Mouse (Mus musculus) cerebellum, adult 9-10 months (tissue): Measurements from ENCODE around the gene Gm47283.
"Not testable (repeated sequence)": the region's sequence is repeated elsewhere in the genome, so short reads cannot be mapped to it uniquely, and the experiment has no call there.

ENCODE experiments used
- DNase-seq: peaks from one replicate; pipeline ENCODE4 v3.0.0; 2022

The Gm47283 gene

GRCm38 (mm10) chrY:90784438-90784837 lies at the start of gene Gm47283:
Gene Gm47283, plus strand, starts transcription at chrY:90784738.
- DNase-seq = not testable (repeated sequence)

GRCm38 (mm10) chrY:90735181-90735895 lies 49.2 kb upstream of the Gm47283 start:
- not testable (repeated sequence) for DNase-seq

DNA sequence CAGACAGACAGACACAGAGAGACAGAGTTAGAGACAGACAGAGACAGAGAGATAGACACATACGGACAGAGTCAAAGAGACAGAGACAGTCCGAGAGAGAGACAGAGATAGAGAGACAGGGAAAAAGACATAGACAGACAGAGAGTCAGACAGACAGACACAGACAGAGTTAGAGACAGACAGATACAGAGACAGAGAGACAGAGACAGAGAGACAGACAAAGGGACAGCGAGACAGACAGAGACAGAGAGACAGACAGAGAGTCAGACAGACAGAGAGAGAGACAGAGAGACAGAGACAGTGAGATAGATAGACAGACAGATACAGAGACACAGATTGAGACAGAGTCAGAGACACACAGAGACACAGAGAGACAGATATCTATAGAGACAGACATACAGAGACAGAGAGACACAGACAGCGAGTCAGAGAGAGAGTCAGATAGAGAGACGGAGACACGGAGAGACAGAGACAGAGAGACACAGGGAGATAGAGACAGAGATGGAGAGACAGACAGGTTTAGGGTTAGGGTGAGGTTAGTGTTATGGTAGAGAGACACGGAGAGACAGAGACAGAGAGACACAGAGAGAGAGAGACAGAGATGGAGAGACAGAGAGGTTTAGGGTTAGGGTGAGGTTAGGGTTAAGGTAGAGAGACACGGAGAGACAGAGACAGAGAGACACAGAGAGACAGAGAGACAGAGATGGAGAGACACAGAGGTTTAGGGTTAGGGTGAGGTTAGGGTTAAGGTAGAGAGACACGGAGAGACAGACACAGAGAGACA lies 48.1 kb upstream of the Gm47283 start:
- DNase-seq = not testable (repeated sequence)

DNA sequence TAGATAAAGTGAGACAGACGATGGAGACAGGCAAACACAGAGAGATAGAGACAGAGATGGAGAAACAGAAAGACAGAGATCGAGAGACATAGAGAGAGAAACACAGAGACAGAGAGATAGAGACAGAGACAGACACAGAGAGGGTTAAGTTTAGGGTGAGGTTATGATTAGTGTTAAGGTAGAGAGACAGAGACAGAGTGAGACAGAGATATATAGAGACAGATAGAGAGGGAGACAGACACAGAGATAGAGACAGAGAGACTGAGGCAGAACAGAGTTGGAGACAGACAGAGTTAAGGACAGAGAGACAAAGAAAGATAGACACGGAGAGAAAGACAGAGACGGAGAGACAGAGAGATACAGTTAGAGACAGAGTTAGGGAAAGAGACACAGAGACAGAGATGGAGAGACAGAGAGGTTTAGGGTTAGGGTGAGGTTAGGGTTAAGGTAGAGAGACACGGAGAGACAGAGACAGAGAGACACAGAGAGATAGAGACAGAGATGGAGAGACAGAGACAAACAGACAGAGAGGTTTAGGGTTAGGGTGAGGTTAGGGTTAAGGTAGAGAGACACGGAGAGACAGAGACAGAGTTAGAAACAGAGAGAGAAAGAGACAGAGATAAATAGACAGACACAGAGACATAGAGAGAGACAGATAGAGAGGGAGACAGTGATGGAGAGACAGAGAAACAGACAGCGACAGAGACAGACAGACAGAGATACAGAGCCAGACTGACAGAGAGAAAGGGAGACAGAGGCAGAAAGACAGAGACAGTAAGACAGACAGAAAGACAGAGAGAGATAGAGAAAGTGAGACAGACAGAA lies 46.7 kb upstream of the Gm47283 start:
- no peak for DNase-seq

- no peak for DNase-seq
These were observed 46.2 kb upstream of the Gm47283 start for GRCm38 (mm10) chrY:90738431-90738680.

GRCm38 (mm10) chrY:90738841-90739530 lies 45.6 kb upstream of the Gm47283 start:
- peak; percentile 35 for DNase-seq

GRCm38 (mm10) chrY:90739531-90740012 lies 45.0 kb upstream of the Gm47283 start:
- DNase-seq = peak; percentile 52

- DNase-seq = peak; percentile 52
These were observed 44.5 kb upstream of the Gm47283 start for GRCm38 (mm10) chrY:90740013-90740561.

DNA sequence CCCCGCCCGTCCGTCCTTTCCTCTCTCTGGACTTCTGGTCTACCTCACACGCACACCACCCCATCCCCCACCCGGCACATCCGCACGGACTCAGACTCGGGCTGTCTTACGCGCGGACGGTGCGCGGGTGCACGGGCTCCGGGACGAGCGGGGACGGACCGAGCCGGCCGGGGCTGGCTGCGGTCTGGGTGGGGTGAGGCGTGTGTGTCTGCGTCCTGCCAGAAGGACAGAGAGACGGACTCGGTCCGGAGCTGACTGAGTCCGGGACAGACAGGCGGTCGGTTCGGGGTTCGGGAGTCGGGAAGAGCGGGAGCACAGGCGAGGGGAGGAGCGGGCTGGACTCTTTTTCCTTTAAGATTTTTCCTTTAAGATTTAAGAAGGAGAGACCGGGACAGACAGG lies 43.5 kb upstream of the Gm47283 start:
- not testable (repeated sequence) for DNase-seq

- DNase-seq = peak; percentile 56
These were observed 42.9 kb upstream of the Gm47283 start for GRCm38 (mm10) chrY:90741452-90742260.

- DNase-seq = peak; percentile 36
These were observed 42.1 kb upstream of the Gm47283 start for GRCm38 (mm10) chrY:90742261-90743052.

- peak; percentile 47 for DNase-seq
These were observed 41.3 kb upstream of the Gm47283 start for GRCm38 (mm10) chrY:90743053-90743810.

GRCm38 (mm10) chrY:90743811-90744220 lies 40.7 kb upstream of the Gm47283 start:
- DNase-seq = no peak

DNA sequence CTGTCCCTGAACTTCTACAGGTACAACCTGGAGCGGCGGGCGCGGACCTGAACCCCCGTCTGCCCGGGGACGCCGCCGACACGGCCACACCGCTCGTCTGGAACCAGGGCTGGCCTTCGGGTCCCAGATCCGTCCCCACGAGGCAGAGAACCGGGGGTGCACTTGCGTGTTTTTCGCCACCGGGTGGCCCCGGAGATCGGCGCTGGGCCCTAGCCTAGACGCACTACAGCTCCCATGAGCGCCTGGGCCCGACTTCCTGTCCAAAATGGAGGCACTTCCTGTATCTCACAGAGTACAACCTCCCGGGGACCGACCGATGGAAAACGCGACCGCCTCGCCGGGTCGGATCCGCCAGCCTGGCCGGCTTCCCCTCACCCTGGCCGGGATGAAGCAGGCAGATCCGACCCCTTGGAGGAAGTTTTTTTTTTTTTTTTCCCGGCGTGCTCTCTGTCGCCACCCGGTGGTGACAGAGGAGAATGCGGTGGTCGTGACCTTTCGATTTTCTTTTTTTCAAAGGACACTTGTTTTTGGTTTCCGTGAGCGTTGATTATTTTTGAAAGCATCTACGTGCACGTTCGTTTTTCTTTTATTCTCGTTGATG lies 40.1 kb upstream of the Gm47283 start:
- DNase-seq = peak; percentile 97

DNA sequence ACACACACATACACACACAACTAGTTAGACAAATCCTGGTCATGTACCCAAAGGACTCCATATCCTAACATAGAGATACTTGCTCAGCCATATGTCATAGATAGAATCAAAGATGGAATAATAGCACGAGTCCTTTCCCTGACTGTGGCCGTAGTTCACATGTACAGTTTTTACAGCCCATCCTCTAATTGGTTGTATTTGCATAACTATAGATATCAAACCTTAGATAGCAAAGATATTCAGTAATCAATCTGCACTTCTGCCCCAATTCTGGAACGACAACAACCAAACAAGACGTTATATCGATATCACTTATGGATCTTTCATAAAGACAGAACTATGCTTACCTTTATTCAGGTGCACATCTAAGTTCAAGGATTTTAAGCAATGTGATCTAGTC lies 39.3 kb upstream of the Gm47283 start:
- DNase-seq = peak; percentile 30

DNA sequence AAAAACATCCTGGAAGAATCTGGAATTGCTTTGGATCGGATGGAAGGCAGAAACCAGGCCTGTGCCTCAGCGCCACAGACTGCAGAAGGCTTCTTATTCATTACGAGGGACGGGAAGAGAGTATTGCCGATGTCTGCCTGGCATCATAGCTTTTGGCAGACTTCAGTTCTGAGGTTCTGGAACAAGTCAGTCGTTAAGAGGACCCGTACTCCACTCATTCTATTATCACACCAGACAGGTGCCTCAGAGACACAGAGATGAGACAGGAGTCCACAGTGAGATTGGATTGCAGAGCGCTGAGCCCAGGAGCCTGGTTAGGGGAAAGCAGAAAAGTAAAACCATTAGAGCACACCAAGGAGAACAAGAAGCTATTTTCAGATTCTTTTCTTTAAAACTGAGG lies 29.8 kb upstream of the Gm47283 start, which contains the start of gene Gm21860:
Gene Gm21860 (minus strand): TSS at position 101 of the 400 bp plus-strand sequence.
- not testable (repeated sequence) for DNase-seq

- DNase-seq = not testable (repeated sequence)
These were observed 54.5 kb downstream of the Gm47283 start, which contains the start of gene Gm21748 for GRCm38 (mm10) chrY:90839077-90839476. Gene Gm21748, minus strand, starts transcription at chrY:90839177.
